Mouse (Mus musculus) B cell, adult 67 days (primary cell): Measurements from ENCODE around the gene Acer2. TPM values are rescaled to one million over a fixed set of nuclear protein-coding genes. Genes with fewer than 3 reads are reported as not detected.

ENCODE experiments used
- total RNA-seq, 2 experiments: library from RNA; stranded (reverse); gene quantifications; 4 replicates each; pipeline ENCODE4 v1.2.4; 2023

The Acer2 gene
- total RNA-seq = under 1 TPM; 0.50 to 0.52 TPM

DNA sequence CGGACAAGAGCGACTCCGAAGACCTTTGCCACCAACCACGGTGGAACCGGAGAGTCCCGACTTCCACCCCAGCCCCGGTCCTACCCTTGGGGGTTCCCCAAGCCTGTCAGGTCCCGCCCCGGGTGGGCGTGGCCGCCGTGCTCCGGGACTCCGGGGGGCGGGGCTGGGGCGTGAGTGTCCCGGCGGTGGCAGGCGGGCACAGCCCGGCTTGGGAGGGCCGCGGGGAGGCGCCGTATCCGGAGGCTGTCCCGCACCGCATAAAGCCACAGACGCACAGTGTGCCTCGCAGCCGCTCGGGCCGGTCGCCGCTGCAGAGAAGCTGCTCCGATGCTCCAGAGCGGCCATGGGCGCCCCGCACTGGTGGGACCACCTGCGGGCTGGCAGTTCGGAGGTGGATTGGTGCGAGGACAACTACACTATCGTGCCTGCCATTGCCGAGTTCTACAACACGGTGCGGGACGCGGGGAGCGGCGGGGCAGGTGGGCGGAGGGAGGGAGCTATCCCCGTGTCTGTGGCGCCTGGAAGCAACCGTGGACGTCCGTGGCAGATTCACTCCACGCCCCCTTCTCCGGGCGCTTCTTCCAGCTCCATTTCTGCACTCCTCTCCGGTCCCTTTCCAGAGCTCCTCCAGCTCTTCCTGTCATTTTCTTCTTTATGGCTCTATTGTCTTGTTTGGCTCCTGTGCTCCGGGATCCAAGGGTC, at the start of gene Acer2:
Acer2 (plus strand) TSS at position 251 of the 702 bp plus-strand sequence.

DNA sequence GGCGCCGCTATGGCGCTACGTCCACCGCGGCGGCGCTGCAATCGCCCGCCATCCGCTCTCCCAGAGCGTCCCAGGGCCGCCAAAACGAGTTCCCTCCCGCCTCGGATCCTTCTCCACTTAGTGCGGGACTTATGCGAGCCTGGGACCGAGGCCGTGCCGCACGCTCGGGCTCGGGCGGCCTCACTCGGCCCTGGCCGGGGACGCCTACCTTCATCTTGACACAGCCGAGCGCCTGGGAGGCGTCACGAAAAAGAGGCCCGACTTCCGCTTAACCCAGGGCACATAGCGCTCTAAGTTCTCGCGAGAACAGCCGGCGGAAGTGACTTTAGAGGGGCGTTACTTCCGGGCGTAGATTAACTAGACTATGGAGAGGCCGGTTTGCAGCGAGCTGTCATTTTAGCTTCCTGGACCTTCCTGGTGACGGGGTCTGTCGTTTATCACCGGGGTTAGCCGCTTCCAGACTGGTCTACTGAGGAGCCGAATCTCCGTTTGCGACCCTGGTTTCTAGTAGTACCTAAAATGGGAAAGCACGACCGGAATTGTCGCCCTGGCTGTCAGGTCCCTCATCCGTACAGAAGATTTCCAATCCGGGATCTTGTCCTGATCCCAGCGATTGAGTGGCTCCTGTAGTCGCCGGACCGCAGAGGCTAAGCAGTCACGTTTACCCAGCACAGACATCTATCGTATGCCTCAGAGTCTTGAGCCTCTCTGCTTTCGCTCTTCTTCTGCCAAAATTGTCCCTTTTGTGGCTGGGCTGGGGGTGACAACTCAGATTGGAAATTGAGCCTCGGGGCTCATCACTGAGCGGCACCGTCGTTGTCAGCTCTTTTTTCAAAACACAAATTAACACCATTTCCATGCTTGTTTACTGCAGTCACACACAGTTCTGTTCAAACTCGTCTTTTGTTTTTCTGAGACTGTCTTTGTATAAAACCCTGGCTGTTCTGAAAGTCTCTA, 16.8 kb upstream of the Acer2 start, which contains the start of gene Rps6:
Rps6 (minus strand) TSS at position 300 of the 957 bp plus-strand sequence.

Other genes starting within 250 kb of the Acer2 start
- gene Plin2, start 204.3 kb upstream of the Acer2 start, total RNA-seq = 10 to 100 TPM in 1 of 2 experiments, 1 to 10 TPM in 1; 9.2 to 12.5 TPM
- 10 to 100 TPM; 15.8 to 23.0 TPM for gene Dennd4c, start 125.8 kb upstream of the Acer2 start, total RNA-seq
- gene Rps6, start 17.0 kb upstream of the Acer2 start, total RNA-seq = 1,000 to 10,000 TPM; 1,614 to 1,660 TPM